Mouse (Mus musculus): ENCODE data around the gene Nlrp4c.
"Not testable (repeated sequence)": the region's sequence is repeated elsewhere in the genome, so short reads cannot be mapped to it uniquely, and the experiment has no call there.

Gene Nlrp4c

DNA sequence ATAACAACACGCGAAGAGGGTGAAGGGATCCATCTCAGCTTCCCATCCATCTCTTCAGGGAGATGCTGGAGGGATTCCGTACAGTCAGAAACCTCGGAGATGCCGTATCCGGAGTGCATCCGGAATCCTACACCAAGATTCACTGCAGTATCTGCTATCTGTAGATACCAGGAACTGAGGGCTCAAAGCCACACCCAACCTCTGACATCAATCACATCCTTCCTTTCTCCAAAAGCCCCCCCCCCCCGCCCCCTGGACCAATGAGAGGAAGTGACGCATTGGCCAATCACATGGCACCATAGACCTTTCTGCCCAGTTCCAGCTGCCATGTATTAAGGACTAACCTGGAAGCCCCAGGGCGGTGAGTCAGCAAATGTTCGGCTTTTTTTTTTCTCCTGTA lies at the start of gene Nlrp4c:
Nlrp4c (plus strand) TSS at position 301 of the 400 bp plus-strand sequence.
- H3K27me3 ChIP-seq (ENCODE audit: control insufficient read depth, insufficient read depth, low read length, poor library complexity, severe bottlenecking) = no peaks in the 10 kb centered on the region
- no peak for DNase-seq (ENCODE audit: low read depth, low spot score)
- H3K36me3 ChIP-seq (ENCODE audit: control insufficient read depth, insufficient read depth, low read length, poor library complexity, severe bottlenecking) = no peaks in the 10 kb centered on the region

DNA sequence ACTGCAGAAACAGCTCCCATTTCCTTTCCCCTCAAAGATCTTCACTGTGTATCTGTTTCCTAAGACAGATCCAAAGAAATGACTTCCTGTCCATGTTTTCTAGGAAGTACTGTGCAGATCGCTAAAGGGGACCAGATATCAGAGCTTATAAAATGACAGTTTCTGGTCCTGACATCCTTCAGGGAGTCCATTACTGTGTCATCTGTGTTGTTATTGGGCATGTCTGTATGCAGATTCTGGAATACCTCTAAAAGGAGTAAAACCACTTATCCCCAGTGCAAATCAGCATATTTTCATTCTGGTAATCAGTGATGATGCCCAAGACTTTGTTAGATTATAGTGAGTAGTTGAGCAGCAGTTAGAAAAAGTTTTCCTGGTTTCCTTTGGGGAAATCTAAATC lies 34.1 kb upstream of the Nlrp4c start, which contains the start of gene Vmn1r65:
Vmn1r65 (minus strand) TSS at position 101 of the 400 bp plus-strand sequence.
- Histone ChIP-seq H3K36me3 (ENCODE audit: control insufficient read depth, insufficient read depth, low read length, poor library complexity, severe bottlenecking) (no peaks in the 10 kb centered on the region), H3K27me3 (ENCODE audit: control insufficient read depth, insufficient read depth, low read length, poor library complexity, severe bottlenecking) (no peaks in the 10 kb centered on the region)
- DNase-seq (ENCODE audit: low read depth, low spot score) = no peak

DNA sequence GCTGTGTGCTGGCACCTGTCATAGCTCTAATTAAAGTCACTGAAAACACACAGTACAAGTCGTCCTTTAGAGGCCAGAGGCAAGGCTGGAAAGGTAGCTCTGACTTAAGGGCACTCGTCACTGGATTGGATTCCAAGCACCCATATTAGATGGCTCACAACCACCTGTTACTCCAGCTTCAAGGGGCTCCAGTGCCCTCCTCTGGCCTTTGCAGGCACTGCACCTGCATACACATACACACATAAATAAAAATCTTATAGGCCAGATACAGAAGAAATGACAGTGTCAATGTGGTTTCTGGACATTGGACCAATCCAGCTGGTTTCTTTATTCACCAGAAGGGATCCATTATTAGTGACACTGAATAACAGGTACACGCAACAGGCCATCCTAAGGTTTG lies 74.5 kb downstream of the Nlrp4c start:
- H3K36me3 ChIP-seq (ENCODE audit: control insufficient read depth, insufficient read depth, low read length, poor library complexity, severe bottlenecking) = no peaks in the 10 kb centered on the region
- H3K27me3 ChIP-seq (ENCODE audit: control insufficient read depth, insufficient read depth, low read length, poor library complexity, severe bottlenecking) = no peaks in the 10 kb centered on the region
- no peak for DNase-seq (ENCODE audit: low read depth, low spot score)

DNA sequence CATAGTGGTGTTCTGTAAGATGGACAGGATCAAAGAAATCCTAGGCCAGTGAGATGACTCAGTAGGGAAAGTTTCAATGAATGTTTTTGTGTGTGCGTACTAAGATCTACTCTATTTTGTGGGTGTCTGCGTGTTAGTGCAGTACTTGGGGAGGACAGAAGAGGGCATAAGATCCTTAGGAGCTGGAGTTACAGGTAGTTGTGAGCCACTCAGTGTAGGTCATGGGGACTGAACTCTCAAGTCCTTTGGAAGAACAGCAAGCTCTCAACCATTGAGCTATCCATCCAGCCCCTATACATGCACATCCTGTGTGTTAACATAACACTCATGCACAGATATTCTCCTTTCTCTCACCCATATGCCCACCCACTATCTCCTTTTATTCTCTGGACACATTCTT lies 75.1 kb downstream of the Nlrp4c start:
- not testable (repeated sequence) for H3K27me3 ChIP-seq (ENCODE audit: control insufficient read depth, insufficient read depth, low read length, poor library complexity, severe bottlenecking); H3K36me3 ChIP-seq (ENCODE audit: control insufficient read depth, insufficient read depth, low read length, poor library complexity, severe bottlenecking); DNase-seq (ENCODE audit: low read depth, low spot score)

DNA sequence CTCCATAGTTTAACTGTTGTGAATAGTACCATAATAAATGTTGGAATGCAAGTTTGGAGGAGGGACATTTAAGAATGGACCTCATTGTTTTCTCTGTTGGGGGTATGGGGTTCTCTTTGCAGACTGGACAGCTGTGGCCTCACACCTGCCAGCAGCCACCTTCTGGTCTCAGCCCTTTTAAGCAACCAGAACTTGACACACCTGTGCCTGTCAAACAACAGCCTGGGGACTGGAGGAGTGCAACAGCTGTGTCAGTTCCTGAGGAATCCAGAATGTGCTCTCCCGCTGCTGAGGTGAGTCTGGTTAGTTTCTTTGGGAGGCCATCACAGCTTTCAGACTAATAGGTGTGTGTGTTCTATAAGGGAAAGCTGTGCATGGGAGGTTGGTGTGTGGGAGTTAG lies 76.2 kb downstream of the Nlrp4c start:
- H3K36me3 ChIP-seq (ENCODE audit: control insufficient read depth, insufficient read depth, low read length, poor library complexity, severe bottlenecking); DNase-seq (ENCODE audit: low read depth, low spot score); H3K27me3 ChIP-seq (ENCODE audit: control insufficient read depth, insufficient read depth, low read length, poor library complexity, severe bottlenecking): not testable (repeated sequence)

DNA sequence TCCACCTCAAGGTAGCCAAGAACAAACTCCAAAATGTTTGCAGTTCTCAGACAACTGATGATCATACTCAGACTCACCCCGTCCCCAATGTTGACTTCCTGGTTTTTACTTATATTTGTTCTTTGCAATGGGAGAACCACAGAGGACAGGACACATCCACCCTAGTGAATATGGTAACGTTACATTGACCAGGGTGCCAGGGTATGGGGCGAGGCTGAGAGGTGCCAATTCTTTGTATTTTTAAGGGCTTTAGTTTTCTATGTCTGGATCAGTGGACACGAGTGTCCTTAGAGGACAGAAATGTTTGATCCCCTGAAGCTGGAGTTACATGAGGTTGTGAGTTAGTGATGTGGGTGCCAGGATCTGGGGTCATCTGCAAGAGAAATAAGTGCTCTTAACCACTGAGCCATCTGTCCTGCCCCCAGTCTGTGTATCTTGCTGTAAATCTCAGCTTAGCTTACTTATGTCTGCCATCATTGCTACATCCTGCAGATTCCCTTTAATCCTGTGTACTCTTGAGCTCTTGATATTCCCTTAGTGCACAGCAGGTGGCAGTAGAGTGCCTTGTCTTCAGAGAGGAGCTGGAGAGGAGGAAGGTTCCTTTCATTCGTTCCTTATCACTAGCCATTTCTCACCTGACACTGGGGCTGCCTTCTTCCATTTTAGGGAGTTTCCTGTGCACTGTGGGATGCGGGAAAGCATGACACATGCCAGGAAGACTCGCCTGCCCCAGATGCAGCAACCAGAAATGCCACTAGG lies 81.9 kb downstream of the Nlrp4c start:
- DNase-seq (ENCODE audit: low read depth, low spot score) = peak; percentile 89
- H3K36me3 ChIP-seq (ENCODE audit: control insufficient read depth, insufficient read depth, low read length, poor library complexity, severe bottlenecking) = no peaks in the 10 kb centered on the region
- H3K27me3 ChIP-seq (ENCODE audit: control insufficient read depth, insufficient read depth, low read length, poor library complexity, severe bottlenecking) = no peaks in the 10 kb centered on the region

DNA sequence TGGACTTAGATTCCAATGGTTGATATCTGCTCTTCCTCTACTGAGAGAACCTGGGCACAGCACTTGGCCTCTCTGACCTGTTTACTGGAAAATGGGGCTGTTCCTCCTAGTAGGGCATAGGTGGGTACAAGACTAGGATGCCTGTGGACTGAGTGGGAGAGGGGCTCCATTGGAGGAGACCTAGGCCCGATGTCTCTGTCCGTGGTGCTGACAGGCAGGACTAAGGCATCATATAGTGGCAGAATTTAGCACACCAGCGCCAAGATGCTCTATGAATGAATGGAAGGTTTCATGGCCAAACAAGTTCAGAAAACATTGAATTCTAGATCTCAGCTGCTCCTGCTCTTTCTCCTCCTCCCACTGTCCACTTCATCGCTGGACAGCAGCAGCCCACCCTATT lies 85.4 kb downstream of the Nlrp4c start:
- no peak for DNase-seq (ENCODE audit: low read depth, low spot score)
- H3K27me3 ChIP-seq (ENCODE audit: control insufficient read depth, insufficient read depth, low read length, poor library complexity, severe bottlenecking) = no peaks in the 10 kb centered on the region
- H3K36me3 ChIP-seq (ENCODE audit: control insufficient read depth, insufficient read depth, low read length, poor library complexity, severe bottlenecking) = no peaks in the 10 kb centered on the region; the same call in 1 of the 2 replicates

DNA sequence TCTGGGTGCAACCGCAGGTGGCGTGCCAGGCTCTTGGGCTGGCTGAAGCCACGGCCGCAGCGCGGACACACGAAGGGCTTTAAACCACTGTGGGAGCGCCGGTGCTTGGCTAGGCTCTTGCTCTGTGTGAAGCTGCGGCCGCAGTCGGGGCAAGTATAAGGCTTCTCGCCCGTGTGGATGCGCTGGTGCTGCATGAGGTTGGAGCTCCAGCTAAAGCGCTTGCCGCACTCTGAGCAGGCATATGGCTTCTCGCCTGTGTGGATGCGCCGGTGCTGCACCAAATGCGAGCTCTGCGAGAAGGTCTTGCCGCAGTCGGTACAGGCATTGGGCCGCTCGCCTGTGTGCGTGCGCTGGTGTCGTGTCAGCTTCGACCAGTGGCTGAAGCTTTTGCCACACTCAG lies 87.7 kb downstream of the Nlrp4c start:
- no peaks in the 10 kb centered on the region; the same call in 1 of the 2 replicates for H3K36me3 ChIP-seq (ENCODE audit: control insufficient read depth, insufficient read depth, low read length, poor library complexity, severe bottlenecking)
- DNase-seq (ENCODE audit: low read depth, low spot score) = no peak
- no peaks in the 10 kb centered on the region for H3K27me3 ChIP-seq (ENCODE audit: control insufficient read depth, insufficient read depth, low read length, poor library complexity, severe bottlenecking)

DNA sequence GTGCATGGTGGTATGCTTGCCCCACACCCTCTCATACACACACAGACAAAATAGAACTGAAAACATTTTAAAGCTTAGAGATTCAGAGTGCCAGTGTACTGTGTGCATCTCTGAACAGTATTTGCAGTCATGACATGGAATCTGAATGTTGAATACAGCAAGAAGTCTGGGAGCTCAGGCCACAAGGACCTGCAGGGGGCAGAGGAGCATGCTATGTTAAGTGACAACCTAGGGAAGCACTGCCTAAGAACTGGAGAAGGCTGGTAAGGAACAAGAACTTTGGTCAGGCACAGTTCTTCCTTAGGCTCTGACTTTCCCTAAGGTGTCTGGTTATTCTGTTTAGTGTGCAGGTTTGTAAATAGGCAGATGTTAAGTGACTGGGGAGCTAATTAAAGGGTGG lies 91.5 kb downstream of the Nlrp4c start:
- Histone ChIP-seq H3K27me3 (ENCODE audit: control insufficient read depth, insufficient read depth, low read length, poor library complexity, severe bottlenecking) (no peaks in the 10 kb centered on the region), H3K36me3 (ENCODE audit: control insufficient read depth, insufficient read depth, low read length, poor library complexity, severe bottlenecking) (peaks cover 1% of the 10 kb centered on the region)
- DNase-seq (ENCODE audit: low read depth, low spot score) = no peak

DNA sequence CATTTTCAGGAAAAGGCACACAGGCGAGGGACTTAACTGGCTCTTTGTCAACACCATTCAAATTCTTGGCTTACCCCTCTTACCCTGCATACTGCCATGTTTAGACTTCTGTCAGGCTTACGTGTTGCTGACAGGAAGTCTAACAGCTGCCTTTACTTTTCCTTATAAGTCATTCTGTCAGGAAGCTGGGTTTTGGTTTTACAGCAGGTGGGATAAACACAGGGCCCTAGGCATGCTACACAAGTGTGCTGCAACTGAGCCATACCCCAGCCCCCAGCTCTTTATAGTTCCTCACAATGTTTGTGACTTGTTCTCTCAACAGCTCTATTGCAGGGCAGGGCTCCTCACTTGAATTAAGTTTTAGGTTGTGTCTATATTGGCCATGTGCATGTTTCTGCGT lies 94.3 kb downstream of the Nlrp4c start:
- DNase-seq (ENCODE audit: low read depth, low spot score) = no peak
- Histone ChIP-seq H3K27me3 (ENCODE audit: control insufficient read depth, insufficient read depth, low read length, poor library complexity, severe bottlenecking) (no peaks in the 10 kb centered on the region), H3K36me3 (ENCODE audit: control insufficient read depth, insufficient read depth, low read length, poor library complexity, severe bottlenecking) (peaks cover 1% of the 10 kb centered on the region)

DNA sequence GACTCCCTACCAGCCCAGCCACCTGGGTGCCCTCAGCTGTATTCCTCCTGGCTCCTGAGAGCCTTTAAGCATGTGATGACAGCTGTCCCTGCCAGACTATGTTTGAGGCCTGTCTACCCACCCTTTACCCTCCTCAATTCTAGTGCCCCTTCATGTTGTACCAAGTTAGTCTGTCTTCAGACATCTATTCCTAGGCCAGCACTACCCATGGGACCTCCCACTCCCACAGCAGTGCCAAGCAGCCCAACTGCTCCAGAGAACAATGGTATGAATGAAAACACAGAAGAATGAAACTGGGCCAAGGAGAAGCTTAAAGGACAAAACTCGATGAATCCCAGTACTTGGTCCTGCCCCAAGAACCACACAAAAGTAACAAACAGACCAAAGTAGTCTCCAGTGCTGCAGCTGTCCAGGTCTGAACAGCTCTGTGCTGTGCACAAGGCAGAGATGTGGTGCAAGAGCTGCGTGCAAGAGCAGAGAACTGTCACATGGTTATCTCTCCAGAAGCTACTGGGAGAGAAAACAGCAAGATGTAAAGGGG lies 99.1 kb downstream of the Nlrp4c start:
- H3K36me3 ChIP-seq (ENCODE audit: control insufficient read depth, insufficient read depth, low read length, poor library complexity, severe bottlenecking) = peaks cover 1% of the 10 kb centered on the region
- no peaks in the 10 kb centered on the region for H3K27me3 ChIP-seq (ENCODE audit: control insufficient read depth, insufficient read depth, low read length, poor library complexity, severe bottlenecking)
- no peak for DNase-seq (ENCODE audit: low read depth, low spot score)

DNA sequence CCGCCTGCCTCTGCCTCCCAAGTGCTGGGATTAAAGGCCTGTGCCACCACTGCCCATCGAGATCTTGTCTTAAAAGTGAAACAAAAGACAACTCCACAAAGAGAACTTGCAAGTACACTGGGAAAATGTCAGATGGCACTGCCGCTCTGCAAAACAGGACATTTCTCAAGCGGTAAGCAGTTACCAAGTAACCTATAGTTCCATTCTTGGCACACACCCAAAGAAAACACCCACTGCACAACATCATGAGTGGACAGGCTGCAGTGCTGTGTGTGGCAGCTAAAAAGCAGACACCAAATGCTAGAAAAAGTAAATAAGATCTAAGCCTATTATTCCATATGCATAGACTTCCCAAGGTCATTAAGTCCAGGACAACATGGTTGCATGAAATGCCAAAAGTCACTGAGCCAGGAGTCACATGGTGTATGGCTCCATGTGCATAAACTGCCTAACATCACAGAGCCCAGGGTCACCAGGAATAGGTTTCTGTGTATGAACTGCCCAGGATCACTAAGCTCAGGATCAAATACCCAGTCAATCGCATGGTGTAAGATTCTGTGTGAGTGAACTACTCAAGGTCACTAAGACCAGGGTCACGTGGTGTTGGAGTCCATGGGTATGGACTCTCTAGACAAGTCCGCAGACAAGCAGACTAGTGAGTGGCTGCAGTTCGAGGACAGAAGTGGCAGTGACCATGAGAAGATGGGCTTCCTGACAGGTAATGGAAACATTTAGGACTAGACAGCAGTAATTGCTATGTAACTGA lies 100.6 kb downstream of the Nlrp4c start:
- H3K27me3 ChIP-seq (ENCODE audit: control insufficient read depth, insufficient read depth, low read length, poor library complexity, severe bottlenecking) = no peaks in the 10 kb centered on the region
- H3K36me3 ChIP-seq (ENCODE audit: control insufficient read depth, insufficient read depth, low read length, poor library complexity, severe bottlenecking) = no peaks in the 10 kb centered on the region
- DNase-seq (ENCODE audit: low read depth, low spot score) = no peak

DNA sequence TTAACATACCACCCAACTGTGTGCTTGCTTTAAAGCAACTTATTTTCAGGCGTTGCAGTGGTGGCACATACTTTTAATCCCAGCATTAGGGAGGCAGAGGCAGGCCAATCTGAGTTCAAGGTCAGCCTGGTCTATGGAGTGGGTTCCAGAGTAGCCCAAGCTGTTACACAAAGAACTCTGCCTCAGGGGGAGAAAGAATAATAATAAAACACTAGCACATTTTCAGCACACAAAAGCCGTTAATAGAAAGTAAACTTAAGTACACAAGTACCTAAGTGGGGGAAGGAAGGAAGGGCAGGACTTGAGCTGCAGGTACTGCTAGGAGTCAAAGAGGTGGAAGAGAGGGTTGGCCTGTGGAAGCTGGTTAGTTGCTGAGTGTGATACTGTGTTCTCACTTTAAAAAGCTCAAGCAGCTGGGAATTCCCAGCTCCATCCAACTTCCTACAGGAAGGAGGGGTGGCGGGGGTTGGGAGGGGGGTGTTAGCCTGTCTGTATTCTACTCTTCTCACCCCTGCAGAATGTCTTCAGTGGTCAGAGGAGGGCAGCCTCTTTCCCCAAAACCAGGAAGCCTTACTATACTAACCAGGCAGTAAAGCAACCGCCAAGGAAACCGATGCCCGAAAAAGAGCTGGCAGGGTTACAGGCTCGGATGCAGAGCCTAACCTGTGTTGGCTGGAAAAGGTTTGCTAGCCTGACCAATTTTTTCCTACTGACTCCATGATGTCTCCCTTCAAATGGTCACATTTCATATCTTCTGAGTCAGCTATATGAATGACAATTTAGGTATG lies 101.4 kb downstream of the Nlrp4c start:
- no peak for DNase-seq (ENCODE audit: low read depth, low spot score)
- Histone ChIP-seq H3K36me3 (ENCODE audit: control insufficient read depth, insufficient read depth, low read length, poor library complexity, severe bottlenecking) (no peaks in the 10 kb centered on the region), H3K27me3 (ENCODE audit: control insufficient read depth, insufficient read depth, low read length, poor library complexity, severe bottlenecking) (no peaks in the 10 kb centered on the region)

DNA sequence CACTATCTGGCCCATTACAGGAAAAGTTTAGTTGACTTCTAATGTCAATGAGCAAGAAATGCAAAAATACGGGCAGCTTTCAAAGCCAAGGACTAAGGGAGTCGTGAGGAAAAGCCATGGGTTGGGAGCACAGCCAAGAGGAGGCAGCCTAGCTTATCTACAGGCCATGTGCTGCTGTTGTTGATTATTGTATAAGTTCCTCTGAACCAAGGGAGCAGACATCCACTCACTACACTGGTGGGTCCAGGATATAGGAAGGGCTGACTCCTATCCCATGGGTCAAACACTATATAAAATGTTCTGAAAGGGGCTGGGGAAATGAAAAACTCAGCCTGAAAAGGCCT lies 102.0 kb downstream of the Nlrp4c start:
- no peaks in the 10 kb centered on the region for H3K27me3 ChIP-seq (ENCODE audit: control insufficient read depth, insufficient read depth, low read length, poor library complexity, severe bottlenecking)
- no peak for DNase-seq (ENCODE audit: low read depth, low spot score)
- H3K36me3 ChIP-seq (ENCODE audit: control insufficient read depth, insufficient read depth, low read length, poor library complexity, severe bottlenecking) = no peaks in the 10 kb centered on the region

DNA sequence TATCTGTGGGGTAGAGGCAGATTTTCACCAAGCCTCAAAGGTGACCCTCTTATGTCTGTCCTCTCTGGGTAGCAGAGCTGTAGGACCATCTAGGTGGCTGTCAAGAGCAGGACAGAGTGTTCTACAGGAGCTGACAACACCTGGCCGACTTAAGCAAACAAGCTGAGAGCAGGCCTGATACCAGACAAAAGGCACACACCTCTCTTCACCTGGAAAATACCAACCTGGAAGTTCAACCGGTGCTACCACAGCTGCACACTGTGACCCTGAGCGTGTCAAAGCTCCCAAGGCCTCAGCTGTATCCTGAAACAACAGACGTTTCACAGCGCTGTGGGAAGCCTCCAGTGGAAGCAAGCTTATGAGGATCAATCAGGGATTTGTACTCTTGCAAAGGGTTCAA lies 102.7 kb downstream of the Nlrp4c start:
- no peaks in the 10 kb centered on the region for H3K27me3 ChIP-seq (ENCODE audit: control insufficient read depth, insufficient read depth, low read length, poor library complexity, severe bottlenecking)
- no peak for DNase-seq (ENCODE audit: low read depth, low spot score)
- H3K36me3 ChIP-seq (ENCODE audit: control insufficient read depth, insufficient read depth, low read length, poor library complexity, severe bottlenecking) = no peaks in the 10 kb centered on the region

Measured in splenic B cell, adult 2 months (primary cell).